Mouse (Mus musculus) ES-E14 (cell line): Measurements from ENCODE around the gene Btrc. TPM values are rescaled to one million over a fixed set of nuclear protein-coding genes. Genes with fewer than 3 reads are reported as not detected.

Experiments used
- DNase-seq: peaks from one replicate; pipeline ENCODE4 v3.0.0-alpha.2; 2013; ENCODE audit warnings: low read depth, low spot score
- H3K27ac ChIP-seq: 2 replicates; pipeline ENCODE4 v1.5.1; 2012; ENCODE audit warnings: low read depth, mild to moderate bottlenecking, low read length, moderate library complexity, mixed read lengths; ENCODE audit not compliant: poor library complexity, insufficient read depth, severe bottlenecking
- H3K36me3 ChIP-seq: 2 replicates; pipeline ENCODE4 v1.6.1; 2012; ENCODE audit warnings: mild to moderate bottlenecking, low read length, moderate library complexity, mixed read lengths; ENCODE audit not compliant: control insufficient read depth, poor library complexity, insufficient read depth, severe bottlenecking
- H3K4me1 ChIP-seq, 2 experiments: fragments of 150-350 bp in 1 of 2; sonication (generic) in 1 of 2; 2 replicates each; pipeline ENCODE4 v1.6.1; 2012; ENCODE audit warnings: low read length in 2 of 2, mild to moderate bottlenecking in 1 of 2, mixed read lengths in 1 of 2; ENCODE audit not compliant: control insufficient read depth in 2 of 2, insufficient read depth in 2 of 2, poor library complexity in 1 of 2
- H3K4me3 ChIP-seq, 2 experiments: fragments of 150-350 bp in 1 of 2; sonication (generic) in 1 of 2; 2 replicates each; pipeline ENCODE4 v1.5.1; 2012; ENCODE audit warnings: low read length in 2 of 2, low read depth in 1 of 2, mild to moderate bottlenecking in 1 of 2, mixed read lengths in 1 of 2; ENCODE audit not compliant: insufficient read depth in 1 of 2, poor library complexity in 1 of 2, severe bottlenecking in 1 of 2
- H3K9ac ChIP-seq: 2 replicates; pipeline ENCODE4 v1.6.1; 2012; ENCODE audit warnings: low read depth, mild to moderate bottlenecking, low read length, mixed read lengths; ENCODE audit not compliant: poor library complexity, insufficient read depth, severe bottlenecking
- H3K9me3 ChIP-seq: fragments of 150-350 bp; sonication (generic); 2 replicates; pipeline ENCODE4 v1.6.1; 2012; ENCODE audit warnings: low read depth, mild to moderate bottlenecking, low read length; ENCODE audit not compliant: control insufficient read depth, insufficient read depth
- CHD2 ChIP-seq: IDR thresholded peaks from 2 replicates; pipeline ENCODE4 v1.6.1; 2014; ENCODE audit warnings: mild to moderate bottlenecking, low read depth, low read length, inconsistent platforms
- HCFC1 ChIP-seq: IDR thresholded peaks from 2 replicates; pipeline ENCODE4 v1.6.1; 2012; ENCODE audit warnings: low read length, inconsistent platforms, borderline replicate concordance; ENCODE audit not compliant: insufficient read depth
- MAFK ChIP-seq: IDR thresholded peaks from 2 replicates; pipeline ENCODE4 v1.6.1; 2014; ENCODE audit warnings: mild to moderate bottlenecking, low read depth, low read length, inconsistent platforms; ENCODE audit not compliant: insufficient read depth
- ZC3H11A ChIP-seq: IDR thresholded peaks from 2 replicates; pipeline ENCODE4 v1.6.1; 2012; ENCODE audit warnings: low read depth, mild to moderate bottlenecking, inconsistent platforms, low read length, borderline replicate concordance
- ZNF384 ChIP-seq: IDR thresholded peaks from 2 replicates; pipeline ENCODE4 v1.6.1; 2012; ENCODE audit warnings: low read depth, low read length, inconsistent platforms
- in situ Hi-C, 2 experiments: fragments of 600-800 bp; cut with MboI; formaldehyde crosslinking; loops; one replicate each; pipeline ENCODE4 v1.15.1; 2025; ENCODE audit warnings: low sequenced_read_pairs in 2 of 2, inconsistent platforms in 1 of 2; ENCODE audit not compliant: unreplicated experiment in 2 of 2
- total RNA-seq: library from RNA; depleted of rRNA; stranded (reverse); fragments of 300-350 nt; gene quantifications from 2 replicates; pipeline ENCODE4 v1.2.3, GENCODE M21; 2012

Gene Btrc
- total RNA-seq, 1 experiment: 17.4 TPM

DNA sequence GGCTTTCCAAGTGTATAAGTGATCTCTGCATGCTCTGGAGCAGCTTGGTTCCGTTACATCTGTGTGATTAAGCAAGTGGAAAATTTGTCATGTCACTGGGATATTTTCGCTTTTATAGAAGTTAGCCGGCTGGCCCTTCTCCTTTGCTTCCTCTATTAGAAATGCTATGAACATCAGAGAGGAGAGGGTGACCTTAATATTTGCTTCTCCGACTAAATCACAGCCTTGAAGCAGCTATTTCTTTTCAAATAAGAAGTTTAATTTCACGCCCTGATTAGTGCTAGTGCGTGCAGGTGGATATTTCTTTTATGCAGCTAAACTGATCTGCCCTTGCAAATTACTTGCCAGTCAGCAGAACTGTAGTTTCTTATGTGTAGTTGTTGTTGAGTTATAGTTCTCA lies 25.0 kb downstream of the Btrc start:
- TF ChIP-seq HCFC1: no peak
- no peak for TF ChIP-seq ZNF384
- Histone ChIP-seq H3K4me1 (no peaks in the 10 kb centered on the region), H3K4me3 (no peak overlapping the region), H3K27ac (no peak overlapping the region), H3K9me3 (no peaks in the 10 kb centered on the region), H3K36me3 (no peaks in the 10 kb centered on the region), H3K9ac (no peak overlapping the region)
- no peak for DNase-seq
- in situ Hi-C loops: no loop called here

- Histone ChIP-seq H3K9ac (no peak overlapping the region), H3K36me3 (no peaks in the 10 kb centered on the region), H3K4me1 (no peaks in the 10 kb centered on the region), H3K9me3 (no peaks in the 10 kb centered on the region), H3K4me3 (no peak overlapping the region), H3K27ac (no peak overlapping the region)
- TF ChIP-seq CHD2: no peak
- peak; percentile 93 for TF ChIP-seq MAFK
- in situ Hi-C loops: no loop called here
- DNase-seq: no peak
These were observed 30.5 kb downstream of the Btrc start for GRCm38 (mm10) chr19:45394078-45394477.

GRCm38 (mm10) chr19:45411000-45411399 lies 47.5 kb downstream of the Btrc start:
- H3K9me3 ChIP-seq: no peaks in the 10 kb centered on the region
- no peak overlapping the region for H3K9ac ChIP-seq
- no peak overlapping the region for H3K4me3 ChIP-seq
- in situ Hi-C loops: no loop called here
- TF ChIP-seq ZNF384 (no peak), MAFK (no peak), ZC3H11A (no peak), CHD2 (no peak), HCFC1 (no peak)
- peak; percentile 17 for DNase-seq
- no peaks in the 10 kb centered on the region for H3K36me3 ChIP-seq
- no peak overlapping the region for H3K27ac ChIP-seq
- peaks cover 0 to 6% of the 10 kb centered on the region in 2 experiments; a peak in 1 of 4 replicates for H3K4me1 ChIP-seq

GRCm38 (mm10) chr19:45412694-45413093 lies 49.2 kb downstream of the Btrc start:
- no peaks in the 10 kb centered on the region for H3K36me3 ChIP-seq
- DNase-seq: no peak
- no peak overlapping the region for H3K4me3 ChIP-seq
- H3K27ac ChIP-seq: no peak overlapping the region
- no peaks in the 10 kb centered on the region for H3K9me3 ChIP-seq
- in situ Hi-C loops: no loop called here
- H3K4me1 ChIP-seq: peaks cover 0 to 6% of the 10 kb centered on the region in 2 experiments; a peak in 1 of 4 replicates
- TF ChIP-seq MAFK (no peak), ZC3H11A (no peak), CHD2 (no peak), ZNF384 (no peak), HCFC1 (no peak)
- no peak overlapping the region for H3K9ac ChIP-seq

DNA sequence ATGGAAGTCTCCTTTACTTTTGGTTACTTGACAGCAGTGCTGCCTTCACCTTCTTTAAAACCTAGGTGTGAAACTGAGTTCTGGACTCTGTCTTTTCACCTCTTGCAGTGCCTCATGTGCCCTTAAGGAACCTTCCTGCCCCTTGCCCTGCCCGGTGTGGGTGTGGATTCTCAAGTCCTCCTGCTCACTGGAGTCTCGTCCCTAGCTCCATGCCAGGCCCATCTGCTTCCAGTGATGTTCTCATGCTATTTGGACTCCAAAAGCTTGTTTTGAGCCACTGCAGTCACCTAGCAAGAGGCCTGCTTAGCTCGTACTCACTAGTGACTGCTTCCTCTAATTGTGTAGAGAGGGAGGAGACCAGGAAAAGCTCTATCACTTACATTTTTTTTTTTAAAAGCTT lies 50.4 kb downstream of the Btrc start:
- peaks cover 0 to 6% of the 10 kb centered on the region in 2 experiments; a peak in 1 of 4 replicates for H3K4me1 ChIP-seq
- H3K9ac ChIP-seq: no peak overlapping the region
- no peak overlapping the region for H3K27ac ChIP-seq
- in situ Hi-C loops: no loop called here
- H3K9me3 ChIP-seq: no peaks in the 10 kb centered on the region
- H3K36me3 ChIP-seq: no peaks in the 10 kb centered on the region
- DNase-seq: no peak
- TF ChIP-seq CHD2: no peak
- TF ChIP-seq MAFK: no peak
- TF ChIP-seq ZNF384: no peak
- no peak for TF ChIP-seq ZC3H11A
- no peak for TF ChIP-seq HCFC1
- H3K4me3 ChIP-seq: no peak overlapping the region
